Mouse (Mus musculus) heart, embryonic 11.5 days (tissue): ENCODE data around the gene Gm11397. TPM values are rescaled to one million over a fixed set of nuclear protein-coding genes. Genes with fewer than 3 reads are reported as not detected.
"Not testable (repeated sequence)": the region's sequence is repeated elsewhere in the genome, so short reads cannot be mapped to it uniquely, and the experiment has no call there.

Experiments
- ATAC-seq: fragments of 200-750 bp; cut with Nextera tagmentation; replicated peaks from 2 replicates; pipeline ENCODE4 v1.8.0; 2017; ENCODE audit warnings: moderate library complexity; ENCODE audit not compliant: insufficient number of reproducible peaks, low FRiP score, low TSS enrichment
- H3K27ac ChIP-seq: fragments of 300-500 bp; sonication (generic); 2 replicates; pipeline ENCODE4 v1.5.1; 2014; ENCODE audit warnings: mild to moderate bottlenecking, low read depth, low read length
- H3K27me3 ChIP-seq: fragments of 300-500 bp; sonication (generic); 2 replicates; pipeline ENCODE4 v1.6.1; 2014; ENCODE audit warnings: mild to moderate bottlenecking, low read length, mixed read lengths; ENCODE audit not compliant: control insufficient read depth, insufficient read depth
- H3K36me3 ChIP-seq: fragments of 300-500 bp; sonication (generic); 2 replicates; pipeline ENCODE4 v1.6.1; 2014; ENCODE audit warnings: mild to moderate bottlenecking, low read length, moderate library complexity, mixed read lengths; ENCODE audit not compliant: control insufficient read depth, insufficient read depth
- H3K4me1 ChIP-seq: fragments of 300-500 bp; sonication (generic); 2 replicates; pipeline ENCODE4 v1.6.1; 2014; ENCODE audit warnings: low read length; ENCODE audit not compliant: control insufficient read depth, insufficient read depth
- H3K4me2 ChIP-seq: fragments of 300-500 bp; sonication (generic); 2 replicates; pipeline ENCODE4 v1.6.1; 2014; ENCODE audit warnings: mild to moderate bottlenecking, moderate library complexity
- H3K4me3 ChIP-seq: fragments of 300-500 bp; sonication (generic); 2 replicates; pipeline ENCODE4 v1.5.1; 2014; ENCODE audit warnings: low read depth, low read length
- H3K9ac ChIP-seq: fragments of 300-500 bp; sonication (generic); 2 replicates; pipeline ENCODE4 v1.6.1; 2014; ENCODE audit warnings: mild to moderate bottlenecking, low read depth, low read length, moderate library complexity
- H3K9me3 ChIP-seq: fragments of 300-500 bp; sonication (generic); replicated peaks from 2 replicates; pipeline ENCODE4 v1.6.1; 2016; ENCODE audit warnings: low read length; ENCODE audit not compliant: control insufficient read depth
- WGBS: fragments of 180-500 bp; shearing (Covaris S2); extraction: QIAGEN DNeasy Blood & Tissue Kit; methylation state at CpG from one replicate; pipeline ENCODE4 v1.1.7; 2014; ENCODE audit not compliant: insufficient replicate concordance; 5-methylcytosine and 5-hydroxymethylcytosine counted together
- polyA plus RNA-seq: library from polyadenylated mRNA; unstranded; fragments of >200 nt; fragmentation: Nextera tagmentation; extraction: Ambion mirVana; gene quantifications from 2 replicates; pipeline ENCODE4 v1.2.1, GENCODE M21; 2014

The Gm11397 gene
- polyA plus RNA-seq, result not detected in 2 replicates

- WGBS, result 61% methylated on average over 2 of the region's 2 CpGs
- not testable (repeated sequence) for H3K4me3 ChIP-seq, H3K27ac ChIP-seq, ATAC-seq, H3K9ac ChIP-seq, H3K27me3 ChIP-seq, H3K36me3 ChIP-seq, H3K9me3 ChIP-seq, H3K4me2 ChIP-seq, H3K4me1 ChIP-seq
These were observed at the start of gene Gm11397 for GRCm38 (mm10) chr13:33395461-33395860. Gm11397 (plus strand) TSS chr13:33395761.

DNA sequence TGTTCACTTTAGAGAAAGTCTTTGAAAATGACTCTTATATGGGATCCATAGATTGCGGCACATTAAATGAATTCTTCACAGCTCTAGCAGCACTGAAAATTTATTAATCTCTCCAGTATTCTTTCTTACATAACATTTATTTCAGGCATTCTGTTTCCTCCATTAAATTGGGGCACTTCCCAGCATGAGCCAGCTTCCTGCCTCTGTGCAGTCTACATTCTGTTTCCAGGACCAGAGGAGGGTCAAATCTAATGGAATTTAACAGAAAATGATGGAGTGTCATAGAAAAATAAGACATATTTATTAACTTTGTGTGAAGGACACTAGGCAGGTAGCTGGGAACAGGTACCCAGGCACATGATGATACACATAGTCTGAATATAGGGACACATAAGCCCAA lies 38.9 kb upstream of the Gm11397 start:
- H3K4me1 ChIP-seq, H3K27ac ChIP-seq, H3K36me3 ChIP-seq, H3K9me3 ChIP-seq, H3K9ac ChIP-seq, H3K4me3 ChIP-seq, H3K27me3 ChIP-seq, H3K4me2 ChIP-seq, ATAC-seq: not testable (repeated sequence)
- no CpG with 5 or more reads among the region's 1 CpGs for WGBS

- not testable (repeated sequence) for H3K36me3 ChIP-seq, ATAC-seq, H3K4me1 ChIP-seq, H3K27ac ChIP-seq, H3K4me2 ChIP-seq, H3K4me3 ChIP-seq, H3K27me3 ChIP-seq, H3K9ac ChIP-seq, H3K9me3 ChIP-seq
These were observed 37.2 kb downstream of the Gm11397 start for GRCm38 (mm10) chr13:33432714-33433113.

Other genes starting within 250 kb of the Gm11397 start
- gene Serpinb9c, start 236.0 kb upstream of the Gm11397 start, polyA plus RNA-seq, result not detected in 2 replicates
- gene Serpinb9d, start 202.8 kb upstream of the Gm11397 start, polyA plus RNA-seq, result not detected in 2 replicates
- not detected in 2 replicates for gene Serpinb9e, start 146.1 kb upstream of the Gm11397 start, polyA plus RNA-seq
- gene Serpinb9f, start 71.7 kb upstream of the Gm11397 start, polyA plus RNA-seq, result not detected in 2 replicates
- not detected in 2 replicates for gene Serpinb9g, start 89.0 kb downstream of the Gm11397 start, polyA plus RNA-seq